Mouse (Mus musculus): ENCODE measurements around the gene AF067063.
A peak's percentile ranks its signal among the peaks of the same experiment; 100 is the strongest.
"Not testable (repeated sequence)": the region's sequence is repeated elsewhere in the genome, so short reads cannot be mapped to it uniquely, and the experiment has no call there.

AF067063 gene

DNA sequence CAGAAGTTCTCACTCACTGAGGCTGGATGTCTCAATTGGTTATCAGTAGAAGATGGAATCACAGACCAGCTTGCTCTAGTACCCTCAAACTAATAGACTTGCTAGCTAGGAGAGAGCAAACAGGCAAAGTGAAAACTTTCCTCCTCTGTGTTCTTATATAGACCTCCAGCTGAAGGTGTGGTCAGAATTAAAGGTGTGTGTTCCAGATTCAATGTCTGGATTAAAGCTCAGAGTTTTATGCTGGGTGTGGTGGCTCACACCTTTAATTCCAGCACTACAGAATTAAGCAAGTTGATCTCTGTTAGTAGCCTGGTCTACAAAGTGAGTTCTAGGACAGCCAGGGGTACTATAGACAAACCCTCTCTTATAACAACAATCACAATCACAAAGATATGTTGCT lies at the start of gene AF067063:
TSS of gene AF067063 (minus strand) at position 101 of the 400 bp plus-strand sequence.
- not testable (repeated sequence) for DNase-seq

DNA sequence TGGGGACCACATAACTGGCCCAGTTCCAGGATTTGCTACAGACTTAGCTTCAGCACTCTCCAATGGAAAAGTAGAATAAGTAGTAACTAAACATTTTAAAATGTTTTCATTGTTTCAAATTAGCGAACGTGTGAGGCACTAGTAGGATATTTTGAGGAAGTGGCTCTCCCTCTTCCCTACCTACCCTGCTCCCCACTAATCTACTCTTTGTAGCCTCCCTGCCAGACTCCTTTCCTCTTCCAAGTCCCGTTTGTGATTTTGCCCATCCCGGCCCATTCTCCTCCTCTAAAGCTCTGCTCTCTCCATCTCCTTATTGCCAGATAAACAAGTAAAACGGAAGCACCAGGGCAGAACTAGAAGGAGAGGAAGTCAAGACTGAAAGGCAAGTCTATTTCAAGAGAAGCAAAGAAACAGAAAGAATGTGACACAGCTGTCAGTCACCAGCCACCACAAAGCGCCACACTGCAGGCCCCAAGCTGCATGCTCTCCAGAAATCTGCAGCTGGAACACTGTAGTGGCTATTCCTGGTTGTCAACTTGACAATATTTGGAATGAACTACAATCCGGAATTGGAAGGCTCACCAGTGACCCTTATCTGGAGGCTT lies 34.5 kb upstream of the AF067063 start:
- not testable (repeated sequence) for DNase-seq

DNA sequence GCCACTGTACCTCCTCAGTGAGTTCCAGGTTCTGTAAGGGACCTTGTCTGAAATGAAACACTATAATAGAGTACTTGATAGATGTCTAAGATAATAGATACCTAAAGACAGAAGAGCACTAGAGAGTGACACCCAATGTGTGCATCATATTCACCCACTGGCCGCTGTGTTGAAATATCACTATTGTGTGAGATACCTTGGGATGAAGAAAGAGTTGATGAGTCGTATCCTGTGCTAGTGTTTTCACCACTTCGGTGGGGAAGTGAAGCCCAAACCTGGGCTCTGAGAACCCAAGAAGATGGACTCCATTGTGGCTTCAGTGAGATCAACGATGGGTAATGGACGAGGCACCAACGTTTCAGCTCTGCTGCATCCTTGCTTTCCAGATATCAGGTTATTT lies 32.4 kb upstream of the AF067063 start:
- DNase-seq, result not testable (repeated sequence)

DNA sequence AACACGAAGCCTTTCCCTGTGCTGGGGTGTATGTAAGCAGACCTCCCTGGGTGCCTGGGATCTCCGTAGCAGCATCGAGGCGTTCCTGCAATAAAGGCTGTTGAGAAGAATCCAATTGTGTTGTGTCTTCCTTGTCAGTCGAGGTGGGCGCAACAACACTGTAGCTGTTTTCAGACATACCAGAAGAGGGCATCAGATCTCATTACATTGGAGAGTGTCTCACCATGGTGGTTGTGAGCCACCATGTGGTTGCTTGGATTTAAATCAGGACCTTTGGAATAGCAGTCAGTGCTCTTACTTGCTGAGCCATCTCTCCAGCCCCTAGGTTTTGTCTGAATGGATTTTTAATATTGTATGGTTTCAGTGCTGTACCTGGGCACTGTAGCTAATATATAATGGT lies 10.0 kb upstream of the AF067063 start:
- DNase-seq, result peak in 1 of 2 experiments; percentile 3

DNA sequence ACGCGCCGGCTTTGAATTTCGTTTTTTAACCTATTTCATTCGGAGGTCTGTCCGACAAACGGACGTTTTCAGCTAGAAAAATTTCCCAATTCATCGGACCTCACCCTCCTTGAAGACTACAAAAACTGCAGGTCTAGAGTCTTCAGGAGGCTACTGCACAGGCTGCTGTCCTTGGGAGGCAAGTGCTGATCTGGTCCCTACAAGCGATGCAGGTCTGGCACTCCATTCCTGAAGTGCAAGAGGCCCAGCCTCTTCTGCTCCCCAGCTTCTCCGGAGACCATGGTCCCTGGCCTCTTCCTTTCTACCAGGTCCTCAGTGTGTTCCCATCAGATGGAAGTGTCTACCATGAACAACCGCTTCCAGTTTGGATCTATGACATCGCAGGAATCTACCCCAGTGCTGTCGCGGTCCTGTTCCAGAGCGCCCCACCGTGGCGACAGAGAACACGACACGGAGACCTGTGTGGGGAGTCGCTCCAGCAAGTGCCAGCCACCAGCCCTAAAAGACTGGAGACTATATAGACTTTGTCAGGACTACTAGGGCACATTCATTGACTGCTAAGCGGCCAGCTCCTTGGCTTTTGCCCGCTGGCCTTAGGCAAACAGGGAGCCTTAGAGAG lies 7.8 kb upstream of the AF067063 start:
- DNase-seq, result peak; percentile 29 to 55

DNA sequence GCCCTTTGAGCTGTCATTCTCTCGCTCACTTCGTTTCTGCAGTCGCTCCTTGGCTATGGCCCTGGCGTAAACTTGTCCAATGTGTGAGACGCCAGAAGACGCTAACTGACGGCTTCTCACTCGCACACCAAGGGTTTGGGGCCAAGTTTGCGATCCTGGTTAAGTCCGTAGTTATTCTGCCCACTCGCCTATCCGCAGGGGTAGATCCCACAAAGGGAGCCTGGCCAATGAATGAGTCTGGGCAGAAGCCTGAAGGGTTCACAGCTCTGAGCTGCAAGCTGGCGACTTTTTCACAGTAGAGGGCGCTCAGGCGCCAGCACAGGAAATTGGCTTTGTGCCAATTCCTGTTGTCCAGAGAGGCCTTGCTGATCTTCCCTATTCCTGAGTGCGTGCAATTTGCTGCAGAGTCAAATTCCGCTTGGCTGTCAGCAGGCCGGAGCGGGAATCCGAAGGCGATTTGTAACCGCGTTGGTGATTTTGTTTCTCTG lies 6.4 kb upstream of the AF067063 start:
- DNase-seq, result peak in 1 of 2 experiments; percentile 15

DNA sequence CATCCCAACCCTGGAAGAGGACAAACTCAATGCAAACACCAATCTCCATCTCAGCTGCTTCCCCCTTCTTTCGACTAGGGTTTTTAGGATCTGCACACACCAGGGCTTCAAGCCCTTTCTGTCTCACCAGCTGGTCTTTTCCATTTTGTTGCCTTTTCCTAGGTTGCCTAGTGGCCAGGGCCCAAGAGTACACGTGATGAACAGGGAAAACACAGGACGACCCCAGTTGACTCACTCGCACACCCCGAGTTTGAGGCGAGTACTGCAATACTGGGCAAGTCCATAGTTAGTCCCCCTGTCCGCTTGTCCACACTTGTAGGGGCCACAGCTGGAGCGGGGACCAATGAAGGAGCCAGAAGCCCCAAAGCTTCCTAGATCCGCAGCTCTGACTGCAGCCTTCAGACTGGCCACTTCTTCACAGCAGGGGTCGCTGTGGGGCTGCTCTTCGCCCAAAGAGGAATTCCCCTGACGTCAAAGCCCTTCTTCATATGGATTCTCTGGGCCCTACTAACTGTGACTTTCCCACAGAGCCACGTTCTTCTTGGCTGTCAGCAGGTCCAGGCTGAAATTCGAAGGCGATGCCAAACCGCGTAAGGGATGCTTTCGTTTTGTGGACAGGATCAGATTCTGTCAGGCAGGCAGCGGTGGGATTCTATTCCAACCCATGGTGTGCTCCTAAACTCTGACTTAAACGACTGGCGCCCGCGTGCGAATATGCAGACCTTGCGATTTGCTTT lies 5.5 kb upstream of the AF067063 start, which contains the start of gene D13Ertd608e:
TSS of gene D13Ertd608e (plus strand) at position 687 of the 737 bp plus-strand sequence.
- DNase-seq, result peak; percentile 61 to 69

DNA sequence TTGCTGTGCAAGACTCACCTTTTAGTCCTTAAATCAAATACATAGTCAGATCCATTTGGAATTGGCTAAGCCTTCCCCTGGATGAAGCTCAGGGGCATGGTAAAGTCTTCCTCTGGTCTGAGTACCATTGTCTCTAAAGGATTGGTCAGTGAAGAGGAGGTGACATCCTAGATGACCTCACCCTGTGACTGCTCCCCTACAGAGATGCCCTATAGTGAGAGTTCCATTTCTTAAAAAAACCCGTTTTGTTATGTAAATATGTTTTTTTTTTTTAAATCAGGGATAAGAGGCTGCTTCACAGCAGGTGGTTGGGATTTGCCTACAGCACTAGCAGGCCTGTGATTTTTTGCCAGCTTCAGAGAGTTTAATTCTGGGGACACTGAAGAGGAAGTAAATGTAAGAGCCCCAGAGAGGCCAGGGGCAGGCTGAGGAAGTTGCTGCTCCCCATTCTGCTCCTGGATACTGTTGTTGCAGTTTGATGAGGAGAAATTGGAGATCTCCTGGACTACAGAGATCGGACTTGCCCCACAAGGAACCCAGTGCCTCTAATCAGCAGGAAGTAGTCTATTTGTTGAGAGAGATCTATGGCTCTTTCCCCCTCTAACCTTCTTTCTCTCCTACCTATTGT lies 12.3 kb downstream of the AF067063 start:
- DNase-seq, result no peak

DNA sequence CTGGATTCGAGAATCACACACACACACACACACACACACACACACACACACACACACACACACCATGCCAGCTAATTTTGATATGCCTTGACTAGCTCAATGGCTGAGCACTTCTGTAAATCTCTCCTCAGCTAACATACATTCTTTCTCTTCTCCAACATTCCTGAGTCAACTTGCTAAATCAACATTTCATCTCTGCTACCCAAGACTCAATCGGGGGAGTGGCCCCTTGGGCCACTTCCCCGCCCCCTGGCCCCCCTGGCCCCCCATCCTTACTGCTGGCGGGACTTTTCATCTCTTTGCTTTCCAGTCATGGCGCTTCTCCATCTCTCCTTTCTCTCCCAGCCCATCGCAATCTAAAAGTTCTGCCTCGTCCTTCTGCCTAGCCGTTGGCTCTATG lies 13.2 kb downstream of the AF067063 start:
- no peak for DNase-seq

DNA sequence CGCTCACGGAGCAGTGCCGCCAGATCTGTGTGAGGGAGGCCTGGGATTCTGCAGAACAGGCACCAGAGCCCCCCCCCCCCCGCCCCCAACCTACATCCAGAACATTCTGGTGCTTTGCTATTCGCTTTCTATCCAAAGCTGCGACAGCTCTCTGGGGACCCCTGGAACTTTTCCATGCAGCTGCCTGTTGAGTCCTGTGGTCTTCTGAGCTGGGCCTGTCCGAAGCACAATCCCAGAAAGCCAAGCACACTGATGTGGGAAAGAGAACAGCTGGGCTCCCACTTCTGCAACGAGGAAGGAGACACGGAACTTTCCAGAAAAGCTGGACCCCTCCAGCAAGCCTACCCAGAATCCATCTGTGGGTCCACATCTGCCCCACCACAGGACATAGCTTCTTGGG lies 20.0 kb downstream of the AF067063 start:
- peak; percentile 10 to 37 for DNase-seq

DNA sequence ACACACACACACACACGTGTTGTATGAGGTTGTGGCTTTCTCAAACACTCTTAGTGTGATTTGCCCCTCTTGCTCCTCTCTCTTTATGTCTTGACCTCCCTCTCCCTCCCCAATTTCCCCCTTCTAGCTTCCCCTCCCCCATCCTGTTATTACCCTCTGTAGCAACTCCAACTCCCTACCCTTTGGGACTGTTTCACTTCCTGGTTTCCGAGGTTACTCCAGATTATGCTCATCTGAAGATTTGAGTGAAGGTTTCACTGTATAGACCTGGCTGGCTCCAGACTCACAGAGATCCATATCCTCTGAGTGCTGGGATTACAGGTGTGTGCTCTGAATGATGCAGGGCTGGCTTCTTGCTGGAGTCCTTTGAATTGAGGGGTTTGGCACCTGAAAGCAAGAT lies 21.1 kb downstream of the AF067063 start:
- no peak for DNase-seq

DNA sequence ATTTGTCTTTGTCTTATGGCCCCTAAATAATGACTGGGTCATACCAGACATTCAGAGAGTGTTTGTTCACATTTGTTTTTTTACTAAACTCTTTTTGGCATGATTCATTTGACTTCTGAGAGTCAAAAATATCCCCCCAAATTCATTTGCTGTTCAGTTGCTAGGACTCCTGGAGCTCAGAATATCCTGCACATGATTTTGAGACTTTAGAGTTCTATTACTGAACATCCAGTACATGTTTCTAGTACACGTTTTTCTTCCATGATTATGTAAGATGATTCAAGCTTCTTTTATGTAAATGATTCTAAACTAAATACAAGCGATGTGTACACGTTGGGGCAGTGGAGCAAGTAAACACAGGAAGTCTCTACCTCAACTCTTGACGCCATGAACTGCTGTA lies 32.4 kb downstream of the AF067063 start:
- no peak for DNase-seq

DNA sequence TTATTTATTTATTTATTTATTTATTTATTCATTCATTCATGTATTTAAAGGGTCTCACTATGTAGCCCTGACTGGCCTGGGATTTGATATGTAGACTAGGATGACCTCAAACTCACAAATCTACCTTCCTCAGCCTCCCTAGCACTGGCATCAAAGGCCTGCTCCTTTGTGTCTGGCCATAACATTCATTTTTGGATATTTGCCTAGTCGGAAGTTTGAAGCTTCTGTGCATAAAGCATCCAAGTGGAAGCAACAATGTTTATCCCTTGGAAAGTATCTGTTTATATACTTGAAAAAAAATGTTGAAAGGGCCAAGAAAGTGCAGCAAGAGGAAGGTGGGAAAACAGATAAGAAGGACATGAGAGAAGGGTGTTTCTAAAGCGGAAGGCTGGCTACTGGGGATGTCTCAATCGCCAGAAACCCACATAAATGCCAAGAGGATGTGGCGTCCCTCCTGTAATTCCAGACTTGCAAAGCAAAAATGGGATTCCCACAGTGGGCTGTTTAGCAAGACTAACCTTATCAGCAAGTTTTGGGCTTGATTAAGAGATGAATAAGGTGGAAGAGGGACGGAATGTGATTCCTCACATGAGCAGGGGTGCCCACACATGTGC lies 37.1 kb downstream of the AF067063 start:
- DNase-seq, result no peak

DNA sequence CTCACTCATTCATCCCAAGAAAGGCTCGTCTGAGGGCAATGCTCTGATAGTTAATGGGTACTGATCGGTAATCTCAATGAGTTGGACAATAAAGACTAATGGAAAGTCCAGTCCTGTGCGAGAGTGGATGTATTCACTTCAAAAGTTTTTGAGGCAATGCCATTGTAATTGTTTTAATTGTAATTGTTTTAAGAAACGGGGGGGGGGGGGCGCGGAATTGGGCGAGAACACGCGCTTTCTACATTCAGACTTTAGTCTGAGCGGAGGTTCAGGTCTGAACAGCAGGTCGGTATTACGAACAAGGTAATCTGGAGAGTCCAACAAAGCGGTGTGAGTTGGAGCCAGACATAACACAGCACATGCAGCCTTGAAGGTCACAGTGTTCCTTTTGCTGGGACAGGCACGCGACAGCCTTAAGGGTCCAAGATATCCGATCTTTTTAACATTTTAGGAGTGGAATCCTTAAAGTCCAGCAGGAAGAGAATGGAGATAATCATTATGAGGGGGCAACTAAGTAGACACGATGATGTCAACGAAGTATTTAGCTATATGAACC lies 38.4 kb downstream of the AF067063 start:
- DNase-seq, result peak in 1 of 2 experiments; percentile 14

DNA sequence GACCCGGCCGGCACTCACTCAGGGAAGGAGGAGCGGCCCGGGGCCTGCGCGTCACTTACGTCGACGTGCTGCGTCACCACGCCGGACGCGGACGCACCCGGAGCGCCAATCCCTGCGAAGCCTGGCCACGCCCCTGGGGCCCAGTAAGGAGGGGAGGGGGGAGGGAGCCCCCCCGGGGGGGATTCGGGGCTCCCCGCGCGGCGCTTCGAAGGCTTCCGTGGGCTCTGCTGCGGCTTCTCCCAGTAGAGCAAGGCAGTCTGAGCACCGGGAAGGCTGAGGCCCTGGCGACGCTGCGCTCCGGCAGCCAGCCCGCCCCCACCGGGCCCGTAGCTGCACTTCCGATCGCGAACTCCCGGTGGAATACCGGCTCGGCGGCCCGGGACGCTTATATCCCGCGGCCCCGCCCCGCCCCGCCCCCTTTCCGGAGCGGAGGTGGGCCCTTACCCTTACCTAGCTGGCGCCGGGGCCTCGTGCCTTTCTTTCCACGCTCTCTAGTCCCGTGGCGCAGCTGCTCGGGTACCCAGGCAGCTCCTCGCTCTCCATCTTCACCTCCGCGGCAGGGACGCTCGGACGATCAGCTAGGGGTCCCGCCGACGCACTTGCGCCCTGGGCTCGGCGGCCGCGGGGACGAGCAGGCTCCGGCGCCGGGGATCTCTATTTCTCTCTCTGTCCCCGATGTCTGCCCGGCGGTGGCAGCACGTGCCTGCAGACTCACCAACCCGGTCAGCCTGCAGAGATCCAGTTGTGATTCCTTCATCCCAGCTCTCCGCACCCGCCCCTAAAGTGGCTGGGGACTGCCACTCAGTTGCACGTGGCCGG lies 39.0 kb downstream of the AF067063 start, which contains the start of gene Zfp131:
TSS of gene Zfp131 (minus strand) at position 129 of the 819 bp plus-strand sequence.
- peak; percentile 96 to 98 for DNase-seq

DNA sequence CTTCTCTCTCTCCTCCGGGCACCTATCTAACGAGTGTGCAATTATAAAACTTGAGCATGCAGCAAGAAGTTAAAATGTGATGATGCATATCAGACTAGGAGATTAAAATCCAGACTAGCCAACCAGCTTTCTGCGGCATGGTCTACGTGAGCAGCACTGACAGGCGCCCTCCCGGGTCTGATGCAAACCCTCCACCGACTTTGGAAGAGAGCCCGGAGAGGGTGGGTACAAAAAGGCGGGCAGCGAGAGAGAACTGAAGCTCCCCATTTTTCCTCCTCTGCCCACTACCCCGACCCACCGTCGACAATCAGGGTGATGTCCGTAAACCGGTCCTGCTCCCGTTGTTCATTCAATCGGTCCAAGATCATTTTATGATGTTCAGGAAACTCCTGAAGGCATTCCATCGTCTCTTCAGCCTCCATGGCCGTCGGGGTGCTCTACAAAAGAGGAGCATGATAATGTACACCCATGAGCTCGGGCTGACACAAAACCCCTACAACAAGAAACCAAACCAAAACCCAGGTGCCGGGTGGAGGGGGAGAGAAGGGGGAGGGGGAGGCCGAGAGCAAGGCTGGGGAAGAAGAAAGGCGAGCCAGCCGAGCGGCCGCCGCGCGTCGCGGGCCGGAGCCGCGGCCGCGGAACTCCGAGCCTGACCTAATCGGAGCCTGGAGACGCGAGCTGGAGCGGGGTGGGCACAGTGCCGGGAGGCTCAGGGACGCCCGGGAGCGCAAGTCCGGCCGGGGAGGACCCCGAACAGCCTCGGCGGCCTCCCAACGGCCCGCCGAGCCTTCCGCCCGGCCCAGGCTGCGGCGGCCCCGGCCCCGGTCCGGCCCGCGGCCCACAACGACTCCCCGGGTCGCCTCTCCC lies 39.9 kb downstream of the AF067063 start:
- DNase-seq, result peak; percentile 76 to 86

DNA sequence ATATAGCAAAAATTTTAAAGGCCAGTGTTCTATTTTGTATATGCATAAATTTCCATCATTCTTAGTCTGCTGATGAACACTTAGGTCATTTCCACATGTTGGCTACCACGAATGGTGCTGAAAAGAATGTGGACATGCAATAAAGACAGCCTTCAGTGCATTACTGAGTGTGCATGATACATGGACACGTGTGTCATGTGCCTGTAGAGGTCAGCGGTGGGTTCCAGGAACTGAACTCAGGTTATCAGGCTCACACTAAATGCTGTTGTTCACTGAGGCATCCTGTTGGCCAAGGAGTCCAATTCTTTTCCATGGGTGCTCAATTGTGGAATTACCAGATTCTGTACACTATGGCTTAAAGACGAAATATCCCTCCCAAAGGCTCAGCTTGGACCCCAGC lies 46.4 kb downstream of the AF067063 start:
- no peak for DNase-seq

All from kidney, postnatal 4 days (tissue).